Mouse (Mus musculus): ENCODE data around the gene Pcdh15. TPM values are rescaled to one million over a fixed set of nuclear protein-coding genes. Genes with fewer than 3 reads are reported as not detected.

Gene Pcdh15
- polyA plus RNA-seq, 1 experiment from 2014 or later: 1.1 TPM

GRCm38 (mm10) chr10:73938989-73939388, 839.8 kb downstream of the Pcdh15 start:
- no peak overlapping the region for H3K27ac ChIP-seq
- no peak for DNase-seq (ENCODE audit: low spot score)
- no peaks in the 10 kb centered on the region for H3K4me1 ChIP-seq
- H3K27me3 ChIP-seq (ENCODE audit: low read depth, poor library complexity, severe bottlenecking): no peaks in the 10 kb centered on the region
- H3K9me3 ChIP-seq (replicated peaks): no peaks in the 10 kb centered on the region
- H3K4me3 ChIP-seq: no peak overlapping the region
- WGBS: 86% methylated on average over 3 of the region's 3 CpGs
- H3K36me3 ChIP-seq: no peaks in the 10 kb centered on the region

- DNase-seq (ENCODE audit: low spot score): no peak
- 83% methylated on average over 2 of the region's 2 CpGs for WGBS
- Histone ChIP-seq H3K4me1 (no peaks in the 10 kb centered on the region), H3K4me3 (no peak overlapping the region), H3K27me3 (ENCODE audit: low read depth, poor library complexity, severe bottlenecking) (no peaks in the 10 kb centered on the region), H3K9me3 (replicated peaks) (no peaks in the 10 kb centered on the region), H3K36me3 (no peaks in the 10 kb centered on the region), H3K27ac (no peak overlapping the region)
Measured at GRCm38 (mm10) chr10:73947799-73948198, 848.7 kb downstream of the Pcdh15 start.

- no peaks in the 10 kb centered on the region for H3K9me3 ChIP-seq (replicated peaks)
Measured at GRCm38 (mm10) chr10:73953362-73953761, 854.2 kb downstream of the Pcdh15 start.

GRCm38 (mm10) chr10:73984057-73984456, 884.9 kb downstream of the Pcdh15 start:
- Histone ChIP-seq H3K27me3 (ENCODE audit: low read depth, poor library complexity, severe bottlenecking) (no peaks in the 10 kb centered on the region), H3K9me3 (replicated peaks) (no peaks in the 10 kb centered on the region), H3K36me3 (no peaks in the 10 kb centered on the region), H3K4me1 (no peaks in the 10 kb centered on the region), H3K4me3 (no peak overlapping the region), H3K27ac (no peak overlapping the region)
- WGBS: 85% methylated on average over 5 of the region's 5 CpGs
- DNase-seq (ENCODE audit: low spot score): no peak

More at GRCm38 (mm10) chr10:73953362-73953761, 854.2 kb downstream of the Pcdh15 start:
- no peak overlapping the region for H3K4me3 ChIP-seq
- H3K36me3 ChIP-seq: no peaks in the 10 kb centered on the region
- no peak for DNase-seq (ENCODE audit: low spot score)
- H3K27me3 ChIP-seq (ENCODE audit: low read depth, poor library complexity, severe bottlenecking): no peaks in the 10 kb centered on the region
- 78% methylated on average over 4 of the region's 4 CpGs for WGBS
- H3K27ac ChIP-seq: no peak overlapping the region
- H3K4me1 ChIP-seq: no peaks in the 10 kb centered on the region

GRCm38 (mm10) chr10:74008836-74009235, 909.7 kb downstream of the Pcdh15 start:
- DNase-seq (ENCODE audit: low spot score): no peak
- Histone ChIP-seq H3K4me3 (no peak overlapping the region), H3K36me3 (no peaks in the 10 kb centered on the region), H3K27ac (no peak overlapping the region), H3K4me1 (no peaks in the 10 kb centered on the region), H3K9me3 (replicated peaks) (no peaks in the 10 kb centered on the region), H3K27me3 (ENCODE audit: low read depth, poor library complexity, severe bottlenecking) (no peaks in the 10 kb centered on the region)
- WGBS: 73% methylated on average over 1 of the region's 1 CpGs

GRCm38 (mm10) chr10:74023091-74023490, 923.9 kb downstream of the Pcdh15 start:
- no peak overlapping the region for H3K4me3 ChIP-seq
- no peaks in the 10 kb centered on the region for H3K9me3 ChIP-seq (replicated peaks)
- no peak overlapping the region for H3K27ac ChIP-seq
- DNase-seq (ENCODE audit: low spot score): no peak
- WGBS: 87% methylated on average over 1 of the region's 1 CpGs
- H3K36me3 ChIP-seq: no peaks in the 10 kb centered on the region
- no peaks in the 10 kb centered on the region for H3K4me1 ChIP-seq
- H3K27me3 ChIP-seq (ENCODE audit: low read depth, poor library complexity, severe bottlenecking): no peaks in the 10 kb centered on the region

GRCm38 (mm10) chr10:74053059-74053458, 953.9 kb downstream of the Pcdh15 start:
- H3K36me3 ChIP-seq: no peaks in the 10 kb centered on the region
- DNase-seq (ENCODE audit: low spot score): no peak
- no peak overlapping the region for H3K27ac ChIP-seq
- H3K4me3 ChIP-seq: no peak overlapping the region
- WGBS: 62% methylated on average over 9 of the region's 9 CpGs
- no peaks in the 10 kb centered on the region for H3K4me1 ChIP-seq
- no peaks in the 10 kb centered on the region for H3K9me3 ChIP-seq (replicated peaks)
- no peaks in the 10 kb centered on the region for H3K27me3 ChIP-seq (ENCODE audit: low read depth, poor library complexity, severe bottlenecking)

GRCm38 (mm10) chr10:74086653-74087052, 987.5 kb downstream of the Pcdh15 start:
- no peaks in the 10 kb centered on the region for H3K36me3 ChIP-seq
- H3K27ac ChIP-seq: no peak overlapping the region
- DNase-seq (ENCODE audit: low spot score): no peak
- no peaks in the 10 kb centered on the region for H3K4me1 ChIP-seq
- H3K27me3 ChIP-seq (ENCODE audit: low read depth, poor library complexity, severe bottlenecking): no peaks in the 10 kb centered on the region
- no peak overlapping the region for H3K4me3 ChIP-seq
- no peaks in the 10 kb centered on the region for H3K9me3 ChIP-seq (replicated peaks)
- WGBS: 96% methylated on average over 4 of the region's 4 CpGs

GRCm38 (mm10) chr10:74098296-74098695, 999.2 kb downstream of the Pcdh15 start:
- Histone ChIP-seq H3K4me1 (no peaks in the 10 kb centered on the region), H3K4me3 (no peak overlapping the region), H3K27ac (no peak overlapping the region), H3K9me3 (replicated peaks) (no peaks in the 10 kb centered on the region), H3K27me3 (ENCODE audit: low read depth, poor library complexity, severe bottlenecking) (no peaks in the 10 kb centered on the region), H3K36me3 (no peaks in the 10 kb centered on the region)
- DNase-seq (ENCODE audit: low spot score): no peak
- 96% methylated on average over 1 of the region's 1 CpGs for WGBS

- Histone ChIP-seq H3K27me3 (ENCODE audit: low read depth, poor library complexity, severe bottlenecking) (no peaks in the 10 kb centered on the region), H3K4me1 (no peaks in the 10 kb centered on the region), H3K4me3 (no peak overlapping the region), H3K36me3 (no peaks in the 10 kb centered on the region), H3K9me3 (replicated peaks) (no peaks in the 10 kb centered on the region), H3K27ac (no peak overlapping the region)
- no peak for DNase-seq (ENCODE audit: low spot score)
- 69% methylated on average over 1 of the region's 1 CpGs for WGBS
Measured at GRCm38 (mm10) chr10:74114107-74114506, 1015.0 kb downstream of the Pcdh15 start.

GRCm38 (mm10) chr10:74116817-74117216, 1017.7 kb downstream of the Pcdh15 start:
- Histone ChIP-seq H3K4me1 (no peaks in the 10 kb centered on the region), H3K27ac (no peak overlapping the region), H3K4me3 (no peak overlapping the region), H3K36me3 (no peaks in the 10 kb centered on the region), H3K27me3 (ENCODE audit: low read depth, poor library complexity, severe bottlenecking) (no peaks in the 10 kb centered on the region), H3K9me3 (replicated peaks) (no peaks in the 10 kb centered on the region)
- 63% methylated on average over 1 of the region's 1 CpGs for WGBS
- no peak for DNase-seq (ENCODE audit: low spot score)

GRCm38 (mm10) chr10:74123421-74123820, 1024.3 kb downstream of the Pcdh15 start:
- no peaks in the 10 kb centered on the region for H3K36me3 ChIP-seq
- no peaks in the 10 kb centered on the region for H3K9me3 ChIP-seq (replicated peaks)
- no peak for DNase-seq (ENCODE audit: low spot score)
- 92% methylated on average over 4 of the region's 4 CpGs for WGBS
- H3K4me3 ChIP-seq: no peak overlapping the region
- no peak overlapping the region for H3K27ac ChIP-seq
- H3K4me1 ChIP-seq: no peaks in the 10 kb centered on the region
- H3K27me3 ChIP-seq (ENCODE audit: low read depth, poor library complexity, severe bottlenecking): no peaks in the 10 kb centered on the region

- Histone ChIP-seq H3K4me3 (no peak overlapping the region), H3K9me3 (replicated peaks) (no peaks in the 10 kb centered on the region), H3K4me1 (no peaks in the 10 kb centered on the region), H3K27me3 (ENCODE audit: low read depth, poor library complexity, severe bottlenecking) (no peaks in the 10 kb centered on the region), H3K36me3 (no peaks in the 10 kb centered on the region), H3K27ac (no peak overlapping the region)
- DNase-seq (ENCODE audit: low spot score): no peak
- WGBS: 86% methylated on average over 3 of the region's 3 CpGs
Measured at GRCm38 (mm10) chr10:74129192-74129591, 1030.0 kb downstream of the Pcdh15 start.

GRCm38 (mm10) chr10:74129665-74130064, 1030.5 kb downstream of the Pcdh15 start:
- no peaks in the 10 kb centered on the region for H3K9me3 ChIP-seq (replicated peaks)
- no peaks in the 10 kb centered on the region for H3K36me3 ChIP-seq

More at GRCm38 (mm10) chr10:74129665-74130064, 1030.5 kb downstream of the Pcdh15 start:
- Histone ChIP-seq H3K27me3 (ENCODE audit: low read depth, poor library complexity, severe bottlenecking) (no peaks in the 10 kb centered on the region), H3K27ac (no peak overlapping the region), H3K4me1 (no peaks in the 10 kb centered on the region), H3K4me3 (no peak overlapping the region)
- no peak for DNase-seq (ENCODE audit: low spot score)
